Mouse (Mus musculus) forebrain, embryonic 12.5 days (tissue): ENCODE measurements around the gene Zfp846. TPM values are rescaled to one million over a fixed set of nuclear protein-coding genes. Genes with fewer than 3 reads are reported as not detected.
A peak's percentile ranks its signal among the peaks of the same experiment; 100 is the strongest.

Source experiments
- ATAC-seq: fragments of 200-750 bp; cut with Nextera tagmentation; 2 replicates; pipeline ENCODE4 v1.8.0; 2017; ENCODE audit warnings: moderate TSS enrichment; ENCODE audit not compliant: low FRiP score
- H3K27ac ChIP-seq: fragments of 300-500 bp; sonication (generic); 2 replicates; pipeline ENCODE4 v1.5.1; 2016; ENCODE audit warnings: mild to moderate bottlenecking
- H3K27me3 ChIP-seq: fragments of 300-500 bp; sonication (generic); 2 replicates; pipeline ENCODE4 v1.6.1; 2016; ENCODE audit warnings: mild to moderate bottlenecking
- H3K36me3 ChIP-seq: fragments of 300-500 bp; sonication (generic); replicated peaks from 2 replicates; pipeline ENCODE4 v1.6.1; 2016; ENCODE audit warnings: mild to moderate bottlenecking
- H3K4me1 ChIP-seq: fragments of 300-500 bp; sonication (generic); 2 replicates; pipeline ENCODE4 v1.6.1; 2016
- H3K4me2 ChIP-seq: fragments of 300-500 bp; sonication (generic); 2 replicates; pipeline ENCODE4 v1.6.1; 2016; ENCODE audit warnings: mild to moderate bottlenecking, moderate library complexity
- H3K4me3 ChIP-seq: fragments of 300-500 bp; sonication (generic); replicated peaks from 2 replicates; pipeline ENCODE4 v1.5.1; 2016; ENCODE audit warnings: mild to moderate bottlenecking
- H3K9ac ChIP-seq: fragments of 300-500 bp; sonication (generic); 2 replicates; pipeline ENCODE4 v1.6.1; 2016; ENCODE audit warnings: mild to moderate bottlenecking
- H3K9me3 ChIP-seq: fragments of 300-500 bp; sonication (generic); 2 replicates; pipeline ENCODE4 v1.6.1; 2016
- WGBS: fragments of 180-500 bp; shearing (Covaris S2); methylation state at CpG from one replicate; pipeline ENCODE4 v1.1.7; 2016; 5-methylcytosine and 5-hydroxymethylcytosine counted together
- polyA plus RNA-seq: library from polyadenylated mRNA; unstranded; fragments of >200 nt; fragmentation: Nextera tagmentation; extraction: Ambion mirVana; gene quantifications from 2 replicates; pipeline ENCODE4 v1.2.1, GENCODE M21; 2016

Zfp846 gene
- polyA plus RNA-seq, 1 experiment from 2014 or later, result 28.2 TPM

GRCm38 (mm10) chr9:20641501-20641900 lies 60.4 kb downstream of the Zfp846 start:
- ATAC-seq, result no peak
- WGBS, result 35% methylated on average over 6 of the region's 6 CpGs

GRCm38 (mm10) chr9:20642101-20642895 lies 61.2 kb downstream of the Zfp846 start, which contains the start of gene Ubl5:
Ubl5 (plus strand) TSS chr9:20642878.
- WGBS, result under 1% methylated on average over 51 of the region's 51 CpGs

More at GRCm38 (mm10) chr9:20641501-20641900, 60.4 kb downstream of the Zfp846 start:
- peak overlapping the region; percentile 98 for H3K4me2 ChIP-seq
- no peaks in the 10 kb centered on the region for H3K9me3 ChIP-seq
- peaks cover 39% of the 10 kb centered on the region for H3K4me1 ChIP-seq
- H3K27ac ChIP-seq, result 0 out of 2 replicates have a peak overlapping the region, but pooled peaks have one; percentile 88
- H3K9ac ChIP-seq, result peak overlapping the region; percentile 86
- H3K27me3 ChIP-seq, result no peaks in the 10 kb centered on the region
- peak overlapping the region; percentile 84 for H3K4me3 ChIP-seq
- peaks cover 21% of the 10 kb centered on the region for H3K36me3 ChIP-seq

GRCm38 (mm10) chr9:20642896-20643466 lies 61.9 kb downstream of the Zfp846 start:
- Histone ChIP-seq H3K9me3 (no peaks in the 10 kb centered on the region), H3K9ac (peak overlapping the region; percentile 86), H3K4me3 (peak overlapping the region; percentile 84), H3K27ac (peak overlapping the region; percentile 88), H3K36me3 (peaks cover 28% of the 10 kb centered on the region), H3K27me3 (no peaks in the 10 kb centered on the region), H3K4me2 (peak overlapping the region; percentile 98), H3K4me1 (peaks cover 42% of the 10 kb centered on the region)
- peak; percentile 87 for ATAC-seq
- under 1% methylated on average over 30 of the region's 30 CpGs for WGBS

More at GRCm38 (mm10) chr9:20642101-20642895, 61.2 kb downstream of the Zfp846 start, which contains the start of gene Ubl5:
- H3K4me2 ChIP-seq, result peak within 1 kb of the TSS; percentile 98
- H3K27ac ChIP-seq, result peak within 1 kb of the TSS; percentile 88
- peaks cover 26% of the 10 kb centered on the region for H3K36me3 ChIP-seq
- H3K9me3 ChIP-seq, result no peaks in the 10 kb centered on the region
- peaks cover 42% of the 10 kb centered on the region for H3K4me1 ChIP-seq
- H3K9ac ChIP-seq, result peak within 1 kb of the TSS; percentile 86
- H3K4me3 ChIP-seq, result peak within 1 kb of the TSS; percentile 84
- H3K27me3 ChIP-seq, result no peaks in the 10 kb centered on the region
- peak; percentile 88 for ATAC-seq

GRCm38 (mm10) chr9:20643781-20644180 lies 62.7 kb downstream of the Zfp846 start:
- no peak for ATAC-seq
- Histone ChIP-seq H3K27me3 (no peaks in the 10 kb centered on the region), H3K4me1 (peaks cover 42% of the 10 kb centered on the region), H3K9me3 (no peaks in the 10 kb centered on the region), H3K27ac (no peak overlapping the region; the same call in 1 of the 2 replicates), H3K36me3 (peaks cover 28% of the 10 kb centered on the region), H3K9ac (peak overlapping the region; percentile 86), H3K4me2 (peak overlapping the region; percentile 98), H3K4me3 (peak overlapping the region; percentile 84)
- WGBS, result 8% methylated on average over 13 of the region's 13 CpGs

- no peaks in the 10 kb centered on the region for H3K27me3 ChIP-seq
- H3K9ac ChIP-seq, result peak within 1 kb of the TSS; percentile 86
- peak within 1 kb of the TSS; percentile 81 for H3K27ac ChIP-seq
- H3K36me3 ChIP-seq, result peaks cover 29% of the 10 kb centered on the region
- H3K4me1 ChIP-seq, result peaks cover 42% of the 10 kb centered on the region
- H3K4me3 ChIP-seq, result peak within 1 kb of the TSS; percentile 84
- no peaks in the 10 kb centered on the region for H3K9me3 ChIP-seq
- peak within 1 kb of the TSS; percentile 98 for H3K4me2 ChIP-seq
- under 1% methylated on average over 43 of the region's 43 CpGs for WGBS
- peak; percentile 40 for ATAC-seq
Observed at GRCm38 (mm10) chr9:20644360-20645081, 63.4 kb downstream of the Zfp846 start, which contains the start of gene Fbxl12. Fbxl12 (minus strand) TSS chr9:20644767.

- Histone ChIP-seq H3K27ac (peak overlapping the region; percentile 81), H3K27me3 (no peaks in the 10 kb centered on the region), H3K4me3 (peak overlapping the region; percentile 84), H3K9ac (peak overlapping the region; percentile 86), H3K36me3 (peaks cover 29% of the 10 kb centered on the region), H3K4me2 (peak overlapping the region; percentile 98), H3K9me3 (no peaks in the 10 kb centered on the region), H3K4me1 (peaks cover 42% of the 10 kb centered on the region)
- ATAC-seq, result no peak
- 3% methylated on average over 17 of the region's 17 CpGs for WGBS
Observed at GRCm38 (mm10) chr9:20645121-20645520, 64.0 kb downstream of the Zfp846 start.

- no peaks in the 10 kb centered on the region for H3K27me3 ChIP-seq
- WGBS, result under 1% methylated on average over 44 of the region's 45 CpGs
- H3K4me2 ChIP-seq, result peak within 1 kb of the TSS; percentile 79
- peaks cover 54% of the 10 kb centered on the region for H3K36me3 ChIP-seq
- H3K9me3 ChIP-seq, result no peaks in the 10 kb centered on the region
- H3K4me1 ChIP-seq, result peaks cover 40% of the 10 kb centered on the region
- ATAC-seq, result peak; percentile 99
- H3K4me3 ChIP-seq, result peak within 1 kb of the TSS; percentile 94
- peak within 1 kb of the TSS; percentile 90 for H3K9ac ChIP-seq
- H3K27ac ChIP-seq, result peak within 1 kb of the TSS; percentile 65
Observed at GRCm38 (mm10) chr9:20651602-20652259, 70.6 kb downstream of the Zfp846 start, which contains the start of gene Pin1. Pin1 (plus strand) TSS chr9:20652095.

GRCm38 (mm10) chr9:20652260-20652658 lies 71.2 kb downstream of the Zfp846 start:
- H3K36me3 ChIP-seq, result peaks cover 57% of the 10 kb centered on the region
- H3K4me1 ChIP-seq, result peaks cover 40% of the 10 kb centered on the region
- under 1% methylated on average over 25 of the region's 25 CpGs for WGBS
- ATAC-seq, result peak; percentile 48
- no peaks in the 10 kb centered on the region for H3K9me3 ChIP-seq
- H3K4me3 ChIP-seq, result peak overlapping the region; percentile 94
- peak overlapping the region; percentile 90 for H3K9ac ChIP-seq
- H3K27ac ChIP-seq, result peak overlapping the region; percentile 65
- H3K27me3 ChIP-seq, result no peaks in the 10 kb centered on the region
- H3K4me2 ChIP-seq, result peak overlapping the region; percentile 79

GRCm38 (mm10) chr9:20653859-20654258 lies 72.8 kb downstream of the Zfp846 start:
- 93% methylated on average over 3 of the region's 3 CpGs for WGBS
- no peak overlapping the region for H3K27ac ChIP-seq
- H3K9me3 ChIP-seq, result no peaks in the 10 kb centered on the region
- no peak overlapping the region for H3K9ac ChIP-seq
- H3K4me3 ChIP-seq, result no peak overlapping the region
- H3K36me3 ChIP-seq, result peaks cover 60% of the 10 kb centered on the region
- ATAC-seq, result no peak
- H3K4me2 ChIP-seq, result peak overlapping the region; percentile 79; the same call in 1 of the 2 replicates
- peaks cover 40% of the 10 kb centered on the region for H3K4me1 ChIP-seq
- no peaks in the 10 kb centered on the region for H3K27me3 ChIP-seq
